Comparison of ENCODE assay signal across 8 mouse cellular contexts in genomic region chr1:181352367-181353199, GRCm38 (mm10). TPM values are rescaled to one million over a fixed set of nuclear protein-coding genes. Genes with fewer than 3 reads are reported as not detected.
DNase-seq lines count a peak whose midpoint lies in the region; ATAC-seq lines count a peak whose summit lies in the region.

Gene Cnih3, plus strand, starts transcription at chr1:181352628.

- under 1% methylated on average over 78 of the region's 78 CpGs for WGBS in forebrain, embryonic 10.5 days
- under 1% methylated on average over 78 of the region's 78 CpGs for WGBS in hindbrain, embryonic 12.5 days

- peak within 1 kb of the TSS; percentile 69 for H3K4me3 ChIP-seq in forebrain, embryonic 10.5 days
- H3K4me3 ChIP-seq in hindbrain, embryonic 12.5 days, result peak within 1 kb of the TSS; percentile 58

- peak; percentile 74 for ATAC-seq in hindbrain, embryonic 12.5 days (ENCODE audit: low FRiP score)
- peak; percentile 32; the same call in 1 of the 2 replicates for ATAC-seq in megakaryocyte progenitor cell, adult 5-6 weeks (replicated peaks; ENCODE audit: poor library complexity)

- H3K9me3 ChIP-seq in forebrain, embryonic 10.5 days, result no peaks in the 10 kb centered on the region
- H3K9me3 ChIP-seq in hindbrain, embryonic 12.5 days (replicated peaks), result no peaks in the 10 kb centered on the region

- DNase-seq in CD4-positive helper T cell, adult 2 months (ENCODE audit: low read depth, low spot score), result peak; percentile 11
- DNase-seq in R1 (ENCODE audit: low read depth, low spot score), result peak; percentile 69
- DNase-seq in forebrain, embryonic 10.5 days (ENCODE audit: extremely low spot score, low spot score), result peak; percentile 60
- DNase-seq in left cerebral cortex, postnatal 36 days (ENCODE audit: low spot score in 2 of 2), result peak; percentile 67 to 74
- DNase-seq in right cerebral cortex, postnatal 4 days, result peak; percentile 64
- DNase-seq in spleen, postnatal 36 days (ENCODE audit: low spot score in 2 of 2), result no peak

- H3K4me1 ChIP-seq in forebrain, embryonic 10.5 days, result peaks cover 27% of the 10 kb centered on the region
- H3K4me1 ChIP-seq in hindbrain, embryonic 12.5 days, result peaks cover 19% of the 10 kb centered on the region

- intact Hi-C loops in left cerebral cortex, postnatal 36 days (cut with DNase I), result no loop called here

- H3K9ac ChIP-seq in hindbrain, embryonic 12.5 days, result peak within 1 kb of the TSS; percentile 62

- no peaks in the 10 kb centered on the region for H3K36me3 ChIP-seq in forebrain, embryonic 10.5 days (replicated peaks)
- no peaks in the 10 kb centered on the region for H3K36me3 ChIP-seq in hindbrain, embryonic 12.5 days

- peaks cover 75% of the 10 kb centered on the region for H3K27me3 ChIP-seq in forebrain, embryonic 10.5 days (ENCODE audit: poor library complexity, severe bottlenecking)
- H3K27me3 ChIP-seq in hindbrain, embryonic 12.5 days, result peaks cover 51% of the 10 kb centered on the region

- H3K4me2 ChIP-seq in hindbrain, embryonic 12.5 days (replicated peaks), result peak within 1 kb of the TSS; percentile 100

- peak within 1 kb of the TSS; percentile 89 for H3K27ac ChIP-seq in forebrain, embryonic 10.5 days
- H3K27ac ChIP-seq in hindbrain, embryonic 12.5 days, result no peak within 1 kb of the TSS

RNA-seq across cellular contexts. Expression of gene Cnih3, which starts in this region (rescaled TPM):
- polyA plus RNA-seq in forebrain, embryonic 10.5 days (2016; fragmentation: Nextera tagmentation; extraction: Ambion mirVana), result 0.95 and 1.3 TPM in 2 replicates
- polyA plus RNA-seq in hindbrain, embryonic 12.5 days (2016; fragmentation: Nextera tagmentation; extraction: Ambion mirVana), result 2.6 and 5.1 TPM in 2 replicates
- total RNA-seq in left cerebral cortex, postnatal 36 days (2021), result 10 to 100 TPM; 78.5 to 81.5 TPM
- total RNA-seq in megakaryocyte progenitor cell, adult 5-6 weeks (2015), result not detected in 2 replicates
- total RNA-seq in megakaryocyte progenitor cell, adult 5-6 weeks (2017), result not detected in 2 replicates

Comparison
In these comparisons a context has a peak if more than half of its experiments do, and no peak if none do; other contexts are left out.
1. RNA of gene Cnih3 (total RNA-seq): 78.5 to 81.5 TPM in left cerebral cortex, postnatal 36 days; not detected in megakaryocyte progenitor cell, adult 5-6 weeks; every median in the first group is over 10 times any median in the second.
2. Peak in ATAC-seq in megakaryocyte progenitor cell, adult 5-6 weeks; RNA of the gene not detected or under 1 TPM.
3. DNase-seq: peak in CD4-positive helper T cell, adult 2 months (single experiment), R1 (single experiment), forebrain, embryonic 10.5 days (single experiment), left cerebral cortex, postnatal 36 days (2 of 2) and right cerebral cortex, postnatal 4 days (single experiment); none in spleen, postnatal 36 days (0 of 2).